Mouse (Mus musculus): ENCODE results near the gene Olfr1212. TPM values are rescaled to one million over a fixed set of nuclear protein-coding genes. Genes with fewer than 3 reads are reported as not detected.

Olfr1212 gene
- not detected for total RNA-seq (2023)

GRCm38 (mm10) chr2:88953669-88954068 lies at the start of gene Olfr1212:
Gene Olfr1212 (plus strand): TSS chr2:88953969.

GRCm38 (mm10) chr2:88915057-88915456 lies 38.7 kb upstream of the Olfr1212 start, which contains the start of gene Olfr1209:
Gene Olfr1209 (minus strand): TSS chr2:88915157.

GRCm38 (mm10) chr2:88938011-88938410 lies 15.8 kb upstream of the Olfr1212 start, which contains the start of gene Olfr1211:
Gene Olfr1211 (minus strand): TSS chr2:88938111.

GRCm38 (mm10) chr2:88980181-88980580 lies 26.4 kb downstream of the Olfr1212 start, which contains the start of gene Gm13762:
Gene Gm13762 (minus strand): TSS chr2:88980281.

GRCm38 (mm10) chr2:88992553-88992952 lies 38.8 kb downstream of the Olfr1212 start, which contains the start of gene Olfr1214:
Gene Olfr1214 (minus strand): TSS chr2:88992653.

GRCm38 (mm10) chr2:89006873-89007272 lies 53.1 kb downstream of the Olfr1212 start, which contains the start of gene Olfr1215:
Gene Olfr1215 (minus strand): TSS chr2:89006973.

Other genes starting within 250 kb of the Olfr1212 start
- gene Olfr1196, start 249.4 kb upstream of the Olfr1212 start, total RNA-seq (2023): not detected
- not detected for gene Olfr1197, start 221.6 kb upstream of the Olfr1212 start, total RNA-seq (2023)
- not detected for gene Olfr1198, start 202.6 kb upstream of the Olfr1212 start, total RNA-seq (2023)
- not detected for gene Olfr1199, start 193.5 kb upstream of the Olfr1212 start, total RNA-seq (2023)
- gene Olfr1200, start 183.5 kb upstream of the Olfr1212 start, total RNA-seq (2023): not detected
- not detected for gene Olfr1201, start 160.9 kb upstream of the Olfr1212 start, total RNA-seq (2023)
- gene Olfr1202, start 139.5 kb upstream of the Olfr1212 start, total RNA-seq (2023): not detected
- gene Olfr1205, start 124.2 kb upstream of the Olfr1212 start, total RNA-seq (2023): not detected
- gene Olfr1204, start 104.7 kb upstream of the Olfr1212 start, total RNA-seq (2023): not detected
- gene Olfr1206, start 90.7 kb upstream of the Olfr1212 start, total RNA-seq (2023): not detected
- not detected for gene Olfr1208, start 51.7 kb upstream of the Olfr1212 start, total RNA-seq (2023)
- not detected for gene Olfr1209, start 38.8 kb upstream of the Olfr1212 start, total RNA-seq (2023)
- gene Olfr1211, start 15.9 kb upstream of the Olfr1212 start, total RNA-seq (2023): not detected
- gene Gm13762, start 26.3 kb downstream of the Olfr1212 start, total RNA-seq (2023): not detected
- gene Olfr1214, start 38.7 kb downstream of the Olfr1212 start, total RNA-seq (2023): not detected
- not detected for gene Olfr1215, start 53.0 kb downstream of the Olfr1212 start, total RNA-seq (2023)
- not detected for gene Olfr1216, start 64.4 kb downstream of the Olfr1212 start, total RNA-seq (2023)
- gene Olfr1217, start 78.1 kb downstream of the Olfr1212 start, total RNA-seq (2023): not detected
- gene Olfr1218, start 107.2 kb downstream of the Olfr1212 start, total RNA-seq (2023): not detected
- gene Olfr1219, start 129.5 kb downstream of the Olfr1212 start, total RNA-seq (2023): not detected
- not detected for gene Olfr1220, start 152.9 kb downstream of the Olfr1212 start, total RNA-seq (2023)
- gene Olfr1221, start 163.3 kb downstream of the Olfr1212 start, total RNA-seq (2023): not detected
- gene Olfr1222, start 179.1 kb downstream of the Olfr1212 start, total RNA-seq (2023): not detected
- gene Olfr1223, start 197.6 kb downstream of the Olfr1212 start, total RNA-seq (2023): not detected
- not detected for gene Olfr1224-ps1, start 210.1 kb downstream of the Olfr1212 start, total RNA-seq (2023)
- not detected for gene Olfr1225, start 220.7 kb downstream of the Olfr1212 start, total RNA-seq (2023)
- gene Olfr1226, start 246.1 kb downstream of the Olfr1212 start, total RNA-seq (2023): not detected